Mouse (Mus musculus) right cerebral cortex, adult 2 months (tissue): ENCODE results near the gene AI467606.
A peak's percentile ranks its signal among the peaks of the same experiment; 100 is the strongest.

Experiments used
- DNase-seq, 2 experiments: peaks; one replicate each; pipeline ENCODE4 v3.0.0; 2021 to 2022; ENCODE audit warnings: low spot score in 2 of 2

Gene AI467606

DNA sequence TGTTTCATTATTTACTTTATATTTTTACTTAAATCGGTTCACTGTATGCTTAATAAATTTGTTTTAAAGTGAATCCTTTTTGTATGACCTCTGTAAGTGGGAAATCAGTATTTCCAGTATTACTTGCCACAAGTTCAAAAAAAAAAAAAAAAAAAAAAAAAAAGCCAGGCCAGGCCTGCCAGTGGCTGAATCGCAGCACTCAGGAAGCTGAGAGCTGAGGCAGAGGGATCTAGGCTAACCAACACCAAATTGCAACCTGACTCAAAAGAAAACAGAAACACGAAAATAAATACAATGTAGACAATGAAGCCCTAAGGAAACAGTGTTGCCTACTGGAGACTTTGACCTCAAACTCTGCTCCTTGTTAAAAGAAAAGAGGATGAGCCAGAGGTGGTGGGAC, 2.8 kb downstream of the AI467606 start:
- no peak for DNase-seq

DNA sequence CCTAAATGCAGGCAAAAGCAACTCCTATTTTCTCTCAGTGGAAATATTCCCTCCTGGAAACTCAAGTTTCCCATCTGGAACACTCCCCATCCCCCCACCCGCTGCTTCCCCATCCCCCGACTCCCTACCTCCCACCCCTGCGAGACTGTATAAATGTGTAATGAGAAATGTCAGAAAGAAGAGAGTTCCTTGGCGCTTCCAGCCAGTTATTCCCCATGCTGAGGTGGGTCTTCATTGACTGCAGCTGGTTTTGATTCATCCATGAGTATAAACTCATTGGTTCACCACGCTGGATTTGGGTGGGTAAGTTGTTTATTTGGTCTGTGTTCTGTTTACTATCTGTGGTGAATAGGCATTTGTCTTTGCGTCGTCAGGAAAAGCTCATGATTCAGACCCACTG, 5.3 kb downstream of the AI467606 start:
- no peak for DNase-seq

DNA sequence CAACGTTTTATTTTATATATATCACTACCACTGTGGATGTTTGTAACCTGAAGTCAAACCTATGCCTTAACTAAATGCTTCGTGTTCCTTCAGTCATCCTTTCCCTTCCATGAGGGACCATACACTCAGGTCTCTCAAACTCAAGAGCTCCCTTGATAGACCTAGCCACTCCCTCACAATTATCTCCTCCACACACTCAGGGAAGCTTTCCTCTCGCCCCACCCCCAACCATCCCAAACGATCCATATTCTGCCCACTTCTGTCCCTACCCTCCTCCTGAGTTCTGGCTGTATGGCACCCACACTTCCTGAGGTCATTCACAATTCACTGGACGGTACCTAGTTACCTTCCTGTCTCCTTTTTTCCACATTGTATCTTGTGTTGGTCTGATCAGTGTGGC, 7.4 kb downstream of the AI467606 start:
- DNase-seq: no peak

DNA sequence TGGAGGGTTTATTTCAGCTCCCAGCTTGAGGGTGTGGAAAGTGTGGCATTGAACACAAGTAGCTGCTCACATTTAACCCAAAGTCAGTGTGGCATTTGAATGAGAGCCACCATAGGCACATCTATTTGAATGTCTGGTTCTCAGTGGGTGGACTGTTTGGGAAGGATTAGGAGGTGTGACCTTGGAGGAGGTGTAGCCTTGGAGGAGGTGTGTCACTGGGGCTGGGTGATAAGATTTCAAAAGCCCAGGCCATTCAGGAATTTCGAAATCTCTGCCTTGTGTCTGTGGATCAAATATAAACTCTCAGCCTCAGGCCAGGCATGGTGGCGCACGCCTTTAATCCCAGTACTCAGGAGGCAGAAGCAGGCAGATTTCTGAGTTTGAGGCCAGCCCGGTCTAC, 7.8 kb downstream of the AI467606 start:
- DNase-seq: no peak

DNA sequence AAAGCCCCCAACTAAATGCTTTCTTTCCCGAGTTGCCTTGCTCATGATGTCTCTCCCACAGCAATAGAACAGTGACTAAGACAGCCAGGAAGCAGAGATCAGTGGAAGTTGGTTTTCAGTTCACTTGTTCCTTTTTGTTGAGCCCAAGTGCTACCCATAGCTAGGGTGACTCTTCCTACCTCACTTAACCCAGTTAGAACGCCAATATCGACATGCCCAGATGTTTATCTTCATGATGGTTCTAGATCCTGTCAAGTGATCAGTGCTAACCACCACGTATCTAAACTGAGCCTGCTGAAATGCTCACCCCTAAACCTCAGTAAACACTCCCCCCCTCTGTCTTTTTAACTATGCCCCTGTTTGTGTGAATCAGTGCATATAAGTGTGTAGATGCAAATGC, 8.4 kb downstream of the AI467606 start:
- no peak for DNase-seq

DNA sequence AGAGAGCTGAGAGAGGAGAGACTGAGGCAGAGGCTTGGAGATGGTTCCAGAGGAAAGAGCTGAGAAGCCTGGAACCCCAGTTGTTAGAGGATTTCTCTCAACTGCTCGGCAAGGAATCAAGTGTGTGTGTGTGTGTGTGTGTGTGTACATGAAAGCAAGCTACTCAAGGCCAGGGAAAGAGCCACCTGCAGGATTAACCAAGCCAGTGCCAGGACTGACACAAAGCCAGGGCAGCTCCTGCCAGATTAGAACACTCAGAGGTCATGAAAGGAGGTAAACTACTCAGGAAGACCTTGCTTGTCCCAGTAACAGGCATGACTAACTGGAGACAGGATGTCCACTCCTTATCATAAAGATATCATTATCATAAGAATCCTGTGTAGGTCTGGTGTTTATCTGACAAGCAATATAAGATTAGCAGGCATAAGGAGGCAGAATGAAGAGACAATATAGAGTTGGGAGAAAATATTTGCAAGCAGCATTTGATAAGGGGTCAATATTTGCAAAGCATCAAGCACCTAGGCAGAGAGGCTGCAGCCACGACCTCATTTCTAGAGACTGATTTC, 10.4 kb downstream of the AI467606 start:
- DNase-seq: no peak

DNA sequence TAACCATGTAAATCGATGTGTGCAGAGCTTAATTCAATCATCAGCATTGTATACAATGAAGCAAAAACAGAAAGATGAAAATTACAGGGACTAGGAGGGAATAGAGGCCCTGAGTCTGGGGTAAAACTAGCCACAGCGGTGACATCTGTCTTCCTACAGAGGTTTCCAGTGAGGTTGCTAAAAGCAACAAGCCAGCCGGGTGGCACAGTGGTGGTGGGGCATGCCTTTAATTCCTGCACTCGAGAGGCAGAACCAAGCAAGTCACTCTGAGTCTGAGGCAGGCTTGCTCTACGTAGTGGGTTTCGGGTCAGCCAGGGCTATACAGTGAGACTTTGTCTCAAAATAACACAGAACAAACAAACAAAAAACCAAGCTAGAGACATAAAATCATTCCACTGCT, 11.0 kb downstream of the AI467606 start:
- no peak for DNase-seq

DNA sequence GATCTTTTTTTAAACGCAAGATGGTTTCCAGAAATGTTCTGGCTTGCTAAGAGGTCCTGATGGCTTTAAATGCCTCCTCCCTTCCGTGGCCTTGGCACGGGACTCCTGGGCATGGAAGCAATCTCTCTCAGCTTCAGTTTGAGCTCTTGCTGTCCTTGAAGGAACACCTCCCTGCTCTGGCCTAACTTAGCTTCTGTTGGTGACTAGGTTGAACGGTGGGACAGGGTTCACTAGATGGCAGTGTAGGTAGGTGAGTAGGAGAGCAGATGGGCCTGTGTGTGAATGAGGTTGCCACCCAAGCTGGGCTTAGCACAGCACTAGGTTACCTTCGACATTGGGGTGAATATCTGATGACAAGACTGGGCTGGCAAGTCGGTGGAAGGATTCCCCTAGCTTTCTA, 12.8 kb downstream of the AI467606 start:
- DNase-seq: no peak

DNA sequence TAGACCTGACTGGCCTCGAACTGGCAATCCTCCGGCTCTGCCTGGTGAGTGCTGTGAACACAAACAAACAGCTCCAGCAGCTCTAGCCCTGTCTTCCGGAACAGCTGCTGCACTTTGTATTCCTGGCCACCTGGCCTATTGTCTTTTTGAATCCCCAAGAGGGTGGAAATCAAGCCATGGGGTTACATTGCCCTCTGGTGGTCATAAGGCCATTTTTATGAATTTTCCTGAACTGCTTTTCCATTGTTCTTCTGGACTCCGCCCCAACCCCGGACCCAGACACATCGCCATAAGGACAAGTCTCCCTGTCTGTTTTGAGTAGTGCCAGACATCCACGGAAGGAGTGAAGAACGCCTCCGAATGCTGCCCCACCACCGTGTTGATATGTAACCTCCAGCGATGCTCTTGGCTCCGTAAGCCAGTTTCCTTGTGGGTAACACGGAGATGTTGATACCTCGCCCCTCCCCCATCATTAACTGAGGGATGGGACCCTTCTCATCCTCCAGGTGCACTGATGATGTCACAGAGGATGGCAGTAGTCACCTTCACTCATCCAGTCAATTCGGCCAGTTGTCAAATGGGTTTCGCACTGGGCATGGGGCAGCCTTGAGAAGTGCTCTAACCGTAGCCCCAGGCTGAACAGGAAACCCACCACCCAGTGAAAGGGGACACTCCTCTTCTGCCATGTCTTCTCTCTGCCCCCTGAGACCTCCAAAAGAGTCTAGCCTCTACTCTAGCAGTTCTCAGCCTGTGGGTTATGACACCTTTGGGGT, 13.6 kb downstream of the AI467606 start:
- DNase-seq: peak; percentile 81 to 85

DNA sequence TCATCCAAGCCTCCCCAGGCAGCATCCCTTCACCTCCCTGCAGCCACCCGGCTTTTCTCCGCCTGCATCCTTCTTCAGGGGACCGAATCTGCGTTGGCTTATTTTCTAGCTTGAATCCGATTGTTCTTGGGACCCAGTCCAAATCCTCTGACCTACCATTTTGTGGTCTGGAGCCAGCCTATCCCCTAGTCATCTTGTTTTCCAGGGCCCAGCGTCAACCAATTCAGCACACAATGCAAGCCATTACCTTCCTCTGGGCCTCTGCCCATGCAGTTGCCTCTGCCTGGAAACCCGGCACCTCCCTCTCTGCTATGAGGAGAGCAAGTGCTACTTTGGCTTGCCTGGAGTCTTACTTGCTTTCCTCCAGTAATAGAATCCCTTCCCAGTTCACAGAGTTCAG, 14.4 kb downstream of the AI467606 start:
- DNase-seq: no peak

DNA sequence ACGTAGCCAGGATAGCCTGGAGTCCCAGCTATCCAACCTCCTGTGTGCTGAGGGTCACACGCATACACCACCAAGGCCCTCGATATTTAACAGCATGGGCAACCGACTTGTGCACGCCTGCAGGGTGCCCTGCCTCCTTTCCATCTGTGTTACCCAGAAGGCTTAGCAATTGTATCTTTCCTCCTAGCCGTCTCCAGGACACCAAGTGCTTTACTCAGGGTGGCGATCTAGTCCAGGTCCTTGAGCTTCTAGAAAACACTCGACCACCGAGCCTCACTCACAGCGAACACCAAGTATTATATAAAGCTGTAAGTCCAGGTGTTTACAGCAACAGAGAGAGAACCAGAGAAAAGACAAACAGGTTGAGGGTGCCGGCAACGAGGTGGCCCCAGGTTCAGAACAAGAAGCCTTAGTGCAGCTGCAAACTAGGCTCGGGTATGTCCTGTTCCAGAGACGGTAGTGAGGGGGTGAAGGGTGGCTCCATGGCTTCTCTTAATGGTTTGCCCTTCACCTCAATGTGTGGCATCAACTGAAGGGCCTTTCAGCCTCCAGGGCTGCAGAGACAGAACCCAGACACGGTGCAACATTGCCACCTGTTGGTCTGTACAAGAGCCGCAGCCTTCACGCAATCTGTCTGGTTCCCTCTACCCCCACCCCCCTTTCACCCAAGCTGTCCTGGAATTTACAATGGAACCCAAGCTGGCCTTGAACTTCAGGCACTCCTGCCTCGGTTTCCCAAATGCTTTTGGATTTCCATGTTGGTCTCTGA, 19.3 kb downstream of the AI467606 start:
- DNase-seq: peak; percentile 81 to 84

DNA sequence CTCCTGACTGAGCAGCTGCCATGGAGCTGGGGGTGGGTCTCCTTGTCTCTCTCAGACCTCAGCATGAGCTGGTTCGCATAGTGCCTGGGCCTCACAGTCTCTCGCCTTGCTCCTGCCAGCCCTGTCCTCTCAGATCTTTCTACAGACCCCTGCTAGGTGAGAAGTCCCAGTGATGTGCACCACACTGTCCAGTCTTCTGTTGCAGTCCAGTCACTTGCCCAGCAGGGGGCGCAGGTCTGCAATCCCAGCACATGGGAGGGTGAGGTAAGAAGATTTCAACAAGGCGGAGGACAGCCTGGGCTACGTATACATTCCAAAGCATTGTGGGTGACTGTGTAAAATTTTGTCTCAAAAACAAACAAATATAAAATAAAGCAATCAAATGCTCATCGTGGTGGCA, 20.3 kb downstream of the AI467606 start:
- DNase-seq: peak; percentile 31 to 56

DNA sequence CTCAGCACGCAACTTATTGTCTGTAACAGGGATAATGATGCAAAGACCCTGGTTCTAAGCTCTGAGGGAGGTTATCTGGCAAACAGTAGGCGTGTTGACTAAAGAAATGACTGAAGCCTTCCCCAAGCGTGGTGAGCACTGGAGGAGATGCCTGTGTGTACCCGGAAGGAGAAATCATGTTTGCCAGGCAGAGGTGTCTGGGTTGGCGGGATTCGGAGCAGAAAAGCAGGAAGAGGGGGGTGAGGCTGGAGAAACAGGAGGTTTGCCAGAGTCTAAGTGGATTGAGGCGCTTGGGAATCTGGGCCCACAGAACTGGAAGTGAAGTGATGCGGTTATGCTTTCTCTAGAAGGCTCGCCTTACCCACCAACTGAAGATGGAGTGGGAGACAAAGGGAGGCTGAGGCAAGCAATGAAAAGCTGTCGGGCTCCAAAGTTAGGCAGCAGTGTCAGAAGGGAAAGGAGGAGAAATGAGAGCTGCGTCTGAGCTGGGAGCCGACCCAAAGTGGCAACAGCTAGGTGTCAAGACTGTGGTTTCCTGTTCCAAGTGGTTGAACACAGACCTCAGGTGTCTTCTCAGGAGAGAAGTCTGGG, 21.2 kb downstream of the AI467606 start:
- DNase-seq: peak; percentile 36 to 40

DNA sequence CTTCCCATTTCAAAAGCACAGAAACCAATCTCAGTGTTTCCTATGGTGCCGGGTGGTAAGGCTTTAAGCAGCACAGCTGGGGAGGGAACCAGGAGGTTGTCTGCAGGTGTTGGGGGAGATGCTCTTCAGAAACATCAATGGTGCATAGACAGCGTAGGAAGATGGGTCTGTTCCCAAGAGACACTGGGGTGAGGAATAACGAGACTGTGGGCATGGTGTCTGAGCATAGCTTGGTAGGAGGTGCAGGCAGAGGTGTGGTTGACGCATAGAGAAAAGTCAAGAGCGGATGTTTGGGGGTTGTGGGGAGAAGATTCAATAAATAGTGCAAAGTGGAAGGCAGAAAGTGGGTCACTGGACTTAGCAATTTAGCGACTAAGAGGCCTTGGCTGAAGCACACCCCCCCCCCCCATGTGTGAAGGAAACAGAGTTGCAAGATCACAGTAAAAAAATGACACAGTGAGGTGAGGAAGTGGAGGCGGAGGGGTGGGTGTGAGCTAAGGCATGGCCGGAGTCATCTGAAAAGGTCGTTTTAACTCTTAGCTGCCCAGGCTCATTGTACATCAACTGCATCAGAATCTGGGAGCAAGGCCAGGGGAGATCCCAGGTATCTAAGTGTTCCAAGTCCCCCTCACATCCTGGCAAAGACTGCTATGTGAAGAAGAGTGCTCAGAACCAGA, 21.9 kb downstream of the AI467606 start:
- DNase-seq: no peak

DNA sequence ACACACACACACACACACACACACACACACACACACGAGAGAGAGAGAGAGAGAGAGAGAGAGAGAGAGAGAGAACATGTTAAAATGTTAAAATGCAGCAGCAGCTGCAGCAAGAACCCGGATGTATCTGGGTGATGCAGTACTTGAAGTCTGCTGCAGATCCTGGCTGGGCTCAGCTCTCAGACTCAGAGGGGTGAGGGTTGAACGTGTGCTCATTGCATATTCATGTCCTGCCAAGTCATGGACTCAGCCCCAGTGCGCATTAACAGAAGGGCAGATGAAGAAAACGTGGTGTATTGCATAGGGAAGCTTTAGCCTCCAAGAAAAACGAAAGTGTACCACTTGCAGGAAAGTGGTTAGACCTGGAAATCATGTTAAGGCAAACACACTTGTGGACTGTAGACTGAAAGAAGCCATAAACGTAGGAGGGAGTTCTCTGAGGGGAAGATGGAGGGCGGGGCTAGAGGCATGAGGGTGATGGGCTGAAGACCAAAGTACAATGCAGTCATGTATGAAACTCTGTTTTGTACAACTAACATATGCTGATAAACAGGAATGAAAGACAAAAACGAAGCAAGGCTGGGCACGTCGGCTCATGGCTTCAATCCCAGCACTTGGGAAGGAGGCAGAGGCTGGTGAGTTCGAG, 22.6 kb downstream of the AI467606 start:
- DNase-seq: no peak

DNA sequence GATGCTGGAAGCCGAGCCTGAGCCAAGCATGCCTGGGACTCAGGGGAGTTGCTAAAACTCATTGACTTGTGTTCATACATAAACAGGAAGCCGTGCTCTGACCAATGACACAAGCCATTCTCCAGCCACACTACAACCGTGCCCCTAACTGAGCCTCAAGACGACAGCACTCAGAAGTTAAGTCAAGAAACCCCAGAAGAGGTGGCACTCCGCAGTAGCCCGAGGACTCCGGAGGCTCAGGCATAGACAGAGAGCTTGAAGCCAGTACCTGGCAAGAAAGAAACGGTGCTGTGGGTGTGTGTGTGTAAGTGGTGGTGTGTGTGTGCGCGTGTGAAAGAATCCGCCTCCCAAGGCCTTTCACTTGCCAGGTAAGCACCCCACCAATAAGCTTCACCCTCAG, 23.8 kb downstream of the AI467606 start:
- DNase-seq: no peak

DNA sequence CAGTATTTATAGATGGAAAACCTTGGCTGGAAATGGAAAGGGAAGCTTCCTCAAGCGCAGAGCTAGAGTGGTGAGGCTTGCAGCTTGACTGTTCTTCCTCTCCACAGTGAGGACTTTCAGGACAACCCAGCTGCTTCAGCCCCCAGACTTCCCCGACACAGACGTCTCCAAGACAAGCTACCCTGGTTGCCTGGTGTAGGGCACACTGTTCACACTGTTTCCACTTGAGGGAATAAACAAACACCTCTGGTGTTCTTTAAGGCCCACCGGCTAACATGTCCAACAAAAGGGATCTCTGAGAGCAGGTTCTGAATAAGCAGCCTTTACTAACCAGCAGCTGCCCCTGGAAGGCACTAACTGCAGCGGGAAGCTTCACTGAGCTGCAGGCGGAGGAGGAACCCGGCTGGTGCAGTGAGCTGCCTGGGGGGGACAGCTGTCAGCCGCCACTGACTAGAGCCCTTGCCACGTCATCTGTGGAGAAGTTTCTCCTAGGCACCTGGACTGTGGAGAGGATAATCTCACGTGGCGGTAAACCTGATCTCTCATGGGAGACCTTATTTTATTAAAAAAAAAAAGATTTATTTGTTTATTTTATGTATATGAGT, 25.3 kb downstream of the AI467606 start:
- DNase-seq: peak; percentile 20 to 44

DNA sequence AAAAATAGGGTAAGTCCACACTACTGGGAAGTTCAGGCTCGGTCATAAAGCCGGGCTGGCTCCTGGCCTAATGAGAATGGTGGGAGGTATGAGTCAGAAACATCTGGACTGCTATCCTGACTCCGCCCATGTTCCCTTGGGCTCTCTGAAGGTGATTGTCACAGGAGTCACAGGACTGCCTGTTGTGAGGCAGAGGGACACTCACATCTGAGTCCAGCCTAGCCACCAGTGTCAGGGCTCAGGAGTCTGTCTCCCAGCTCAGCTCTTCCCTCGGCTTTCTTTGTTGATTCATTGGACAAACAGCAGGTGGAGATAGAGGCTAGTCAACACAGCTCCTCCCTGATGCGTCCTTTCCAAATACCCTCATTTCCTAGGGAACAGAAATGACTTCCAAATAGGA, 26.8 kb downstream of the AI467606 start:
- DNase-seq: no peak

DNA sequence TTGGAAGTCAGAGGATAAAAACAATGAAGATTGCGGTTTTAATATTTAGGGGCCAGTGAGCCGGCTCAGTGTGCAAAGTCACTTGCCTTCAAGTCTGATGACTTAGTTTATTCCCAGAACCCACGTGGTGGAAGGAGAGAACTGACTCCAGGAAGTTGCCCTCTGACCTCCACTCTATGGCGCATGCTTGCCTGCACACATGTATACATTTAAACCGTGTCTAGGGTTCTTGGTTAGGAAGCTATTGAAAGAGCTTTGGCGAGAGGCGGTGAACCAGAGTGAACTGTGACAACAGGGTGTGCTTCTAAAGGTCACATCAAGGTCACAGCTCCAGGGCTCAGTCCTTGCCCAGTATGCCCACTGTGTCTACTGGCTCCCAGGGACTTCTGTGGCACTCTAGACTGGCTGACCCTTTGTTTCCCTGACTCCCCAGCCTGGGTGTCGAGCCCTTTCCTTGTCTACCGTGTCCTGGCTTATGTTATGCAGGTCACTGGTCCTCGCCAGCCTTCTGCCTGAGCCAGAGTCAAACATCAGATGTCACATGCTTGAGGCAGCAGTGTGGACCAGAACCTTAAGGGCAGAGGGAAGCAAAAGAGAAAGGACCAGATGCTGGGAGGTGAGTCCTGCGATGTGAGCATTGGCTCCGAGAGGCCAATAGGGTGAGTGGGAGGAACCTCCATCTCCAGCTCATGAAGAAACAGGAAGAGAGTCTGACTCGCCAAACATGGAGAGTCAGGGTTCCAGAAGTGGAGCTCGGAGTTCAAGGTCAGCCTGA, 27.7 kb downstream of the AI467606 start:
- no peak for DNase-seq
